Mouse (Mus musculus): ENCODE data around the gene Rrp9. TPM values are rescaled to one million over a fixed set of nuclear protein-coding genes. Genes with fewer than 3 reads are reported as not detected.
"Not testable (repeated sequence)": the region's sequence is repeated elsewhere in the genome, so short reads cannot be mapped to it uniquely, and the experiment has no call there.

The Rrp9 gene
- total RNA-seq, 2 experiments from 2014 or later = 28.4 to 31.2 TPM

- intact Hi-C loops (cut with DNase I) = no loop called here
- DNase-seq (ENCODE audit: low spot score in 2 of 2) = peak in 1 of 2 experiments; percentile 42
Observed at GRCm38 (mm10) chr9:106471892-106472291, 3.9 kb upstream of the Rrp9 start.

- intact Hi-C loops (cut with DNase I) = no loop called here
- DNase-seq (ENCODE audit: low spot score in 2 of 2) = peak in 1 of 2 experiments; percentile 19
Observed at GRCm38 (mm10) chr9:106472321-106472720, 3.4 kb upstream of the Rrp9 start.

GRCm38 (mm10) chr9:106473081-106473752 lies 2.5 kb upstream of the Rrp9 start:
- DNase-seq (ENCODE audit: low spot score in 2 of 2) = peak in 1 of 2 experiments; percentile 3
- intact Hi-C loops (cut with DNase I) = no loop called here

- no peak for DNase-seq (ENCODE audit: low spot score in 2 of 2)
- intact Hi-C loops (cut with DNase I) = no loop called here
Observed at GRCm38 (mm10) chr9:106473753-106474105, 2.0 kb upstream of the Rrp9 start.

GRCm38 (mm10) chr9:106474456-106474855 lies 1.3 kb upstream of the Rrp9 start:
- peak in 1 of 2 experiments; percentile 45 for DNase-seq (ENCODE audit: low spot score in 2 of 2)
- intact Hi-C loops (cut with DNase I) = no loop called here

- DNase-seq (ENCODE audit: low spot score in 2 of 2) = no peak
- intact Hi-C loops (cut with DNase I) = loop anchor here (5.0 kb wide), 1 partner anchor 188 kb away; no protein-coding TSS in a partner anchor
Observed at GRCm38 (mm10) chr9:106475046-106475445, 717 bp upstream of the Rrp9 start.

GRCm38 (mm10) chr9:106476002-106476923 lies 500 bp downstream of the Rrp9 start:
- no peak for DNase-seq (ENCODE audit: low spot score in 2 of 2)
- intact Hi-C loops (cut with DNase I) = loop anchor here (2.0 to 5.0 kb wide), 3 partner anchors 27 to 189 kb away; partner anchors contain the start of gene Rpl29

GRCm38 (mm10) chr9:106476924-106477484 lies 1.2 kb downstream of the Rrp9 start, which contains the start of gene Parp3:
TSS of gene Parp3 (minus strand) at chr9:106476949.
- intact Hi-C loops (cut with DNase I) = loop anchor here (2.0 to 5.0 kb wide), 3 partner anchors 28 to 190 kb away; partner anchors contain the start of gene Rpl29
- peak; percentile 99 to 100 for DNase-seq (ENCODE audit: low spot score in 2 of 2)

GRCm38 (mm10) chr9:106477649-106478048 lies 1.9 kb downstream of the Rrp9 start:
- intact Hi-C loops (cut with DNase I) = loop anchor here (2.0 to 5.0 kb wide), 3 partner anchors 29 to 190 kb away; partner anchors contain the start of gene Rpl29
- no peak for DNase-seq (ENCODE audit: low spot score in 2 of 2)

- intact Hi-C loops (cut with DNase I) = loop anchor here (5.0 kb wide), 1 partner anchor 191 kb away; no protein-coding TSS in a partner anchor
- peak in 1 of 2 experiments; percentile 2 for DNase-seq (ENCODE audit: low spot score in 2 of 2)
Observed at GRCm38 (mm10) chr9:106478101-106478500, 2.3 kb downstream of the Rrp9 start.

- DNase-seq (ENCODE audit: low spot score in 2 of 2) = no peak
- intact Hi-C loops (cut with DNase I) = no loop called here
Observed at GRCm38 (mm10) chr9:106480541-106480940, 4.8 kb downstream of the Rrp9 start.

GRCm38 (mm10) chr9:106481075-106481474 lies 5.3 kb downstream of the Rrp9 start:
- intact Hi-C loops (cut with DNase I) = no loop called here
- no peak for DNase-seq (ENCODE audit: low spot score in 2 of 2)

GRCm38 (mm10) chr9:106481676-106482075 lies 5.9 kb downstream of the Rrp9 start:
- intact Hi-C loops (cut with DNase I) = no loop called here
- DNase-seq (ENCODE audit: low spot score in 2 of 2) = no peak

- intact Hi-C loops (cut with DNase I) = no loop called here
- no peak for DNase-seq (ENCODE audit: low spot score in 2 of 2)
Observed at GRCm38 (mm10) chr9:106482578-106483115, 6.9 kb downstream of the Rrp9 start.

GRCm38 (mm10) chr9:106483136-106483535 lies 7.4 kb downstream of the Rrp9 start:
- DNase-seq (ENCODE audit: low spot score in 2 of 2) = no peak

GRCm38 (mm10) chr9:106483606-106484005 lies 7.8 kb downstream of the Rrp9 start:
- intact Hi-C loops (cut with DNase I) = no loop called here
- DNase-seq (ENCODE audit: low spot score in 2 of 2) = no peak

More at GRCm38 (mm10) chr9:106483136-106483535, 7.4 kb downstream of the Rrp9 start:
- intact Hi-C loops (cut with DNase I) = no loop called here

GRCm38 (mm10) chr9:106485076-106485475 lies 9.3 kb downstream of the Rrp9 start:
- intact Hi-C loops (cut with DNase I) = no loop called here

GRCm38 (mm10) chr9:106487602-106488001 lies 11.8 kb downstream of the Rrp9 start:
- DNase-seq (ENCODE audit: low spot score in 2 of 2); intact Hi-C loops (cut with DNase I): not testable (repeated sequence)

More at GRCm38 (mm10) chr9:106485076-106485475, 9.3 kb downstream of the Rrp9 start:
- no peak for DNase-seq (ENCODE audit: low spot score in 2 of 2)

GRCm38 (mm10) chr9:106499667-106500066 lies 23.9 kb downstream of the Rrp9 start, which contains the start of gene Iqcf1:
TSS of gene Iqcf1 (plus strand) at chr9:106499967.
- no peak for DNase-seq (ENCODE audit: low spot score in 2 of 2)
- intact Hi-C loops (cut with DNase I) = no loop called here
